Mouse (Mus musculus) megakaryocyte, embryonic 14.5 days (primary cell): ENCODE results near the gene Prim2.

Experiments used
- FLI1 ChIP-seq: IDR thresholded peaks from 2 replicates; pipeline ENCODE4 v1.6.1; 2012; ENCODE audit warnings: low read length, inconsistent platforms, mixed read lengths
- GATA1 ChIP-seq: IDR thresholded peaks from 3 replicates; pipeline ENCODE4 v1.6.1; 2012; ENCODE audit warnings: mixed read lengths, low read length, inconsistent platforms, borderline replicate concordance

DNA sequence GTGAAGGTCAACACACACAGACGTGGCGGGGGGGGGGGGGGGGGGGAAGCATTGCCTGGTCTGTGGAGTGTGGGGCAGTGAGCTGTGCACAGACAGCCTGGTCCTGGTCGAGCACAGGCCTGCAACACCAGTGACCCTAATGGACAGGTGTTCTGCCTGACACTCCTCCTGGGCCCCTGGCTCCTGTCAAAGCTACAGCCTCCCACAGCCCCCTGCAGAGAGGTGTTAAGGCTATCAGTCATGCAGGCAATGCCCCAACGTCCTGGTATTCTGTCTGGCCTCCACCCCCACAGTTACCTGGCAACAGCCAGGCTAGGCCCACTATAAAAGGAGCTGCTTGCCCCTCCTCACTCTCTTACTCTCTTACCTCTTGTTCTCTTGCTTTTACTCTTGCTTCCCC, 10.8 kb upstream of the Prim2 start:
- TF ChIP-seq GATA1 = no peak
- TF ChIP-seq FLI1 = no peak
